Mouse (Mus musculus) c-Kit-positive CD71-positive TER-119-negative erythroid progenitor cells, embryonic 14.5 days (primary cell): ENCODE measurements at regions not wholly inside any gene's neighbourhood (a gene's known extent, or its start where the extent isn't known, plus 50 kb on each side); places are given as distances from the start of the nearest gene placed in this dataset.

Source experiments
- DNase-seq: peaks from one replicate; pipeline ENCODE4 v3.0.0-alpha.2; 2013; ENCODE audit warnings: low read depth

GRCm38 (mm10) chr2:137705724-137706422 is 550.5 kb upstream of the Btbd3 start:
- DNase-seq, result no peak

DNA sequence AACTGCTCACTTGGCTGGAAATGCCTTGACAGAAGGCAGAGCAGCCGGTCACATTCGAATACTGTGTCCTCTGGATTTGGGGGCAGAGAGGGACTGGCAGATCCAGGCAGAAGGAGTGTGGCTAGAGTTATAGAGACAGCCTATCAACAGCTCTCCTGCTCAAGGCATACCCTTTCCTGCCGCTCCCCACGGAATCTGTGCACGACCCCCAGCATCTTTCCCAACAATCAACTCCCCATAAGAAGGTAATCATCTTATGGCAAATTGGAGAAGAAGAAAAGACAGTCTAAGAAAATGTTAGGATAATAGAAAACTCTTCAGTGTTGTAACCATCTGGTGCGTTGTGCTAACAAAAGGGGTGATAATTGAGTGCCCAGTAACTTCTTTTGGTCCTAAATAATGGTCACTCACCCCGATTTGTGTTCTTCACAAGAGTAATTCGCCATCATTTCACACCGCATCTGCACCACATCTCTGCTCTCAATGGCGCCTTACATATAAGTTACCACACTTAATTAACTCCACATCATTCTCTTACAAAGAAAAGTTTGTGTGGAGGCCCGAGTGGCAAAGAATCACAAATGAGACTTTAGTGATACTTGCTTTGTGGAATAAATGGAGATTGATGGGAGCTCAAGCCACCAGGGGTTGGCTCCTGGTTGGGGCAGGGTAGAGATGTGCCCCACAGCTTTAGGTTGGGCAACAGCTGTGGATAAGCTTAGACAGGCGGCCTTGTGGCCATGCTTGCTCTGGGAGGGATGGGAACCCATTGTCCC is 551.2 kb upstream of the Btbd3 start:
- DNase-seq, result no peak

DNA sequence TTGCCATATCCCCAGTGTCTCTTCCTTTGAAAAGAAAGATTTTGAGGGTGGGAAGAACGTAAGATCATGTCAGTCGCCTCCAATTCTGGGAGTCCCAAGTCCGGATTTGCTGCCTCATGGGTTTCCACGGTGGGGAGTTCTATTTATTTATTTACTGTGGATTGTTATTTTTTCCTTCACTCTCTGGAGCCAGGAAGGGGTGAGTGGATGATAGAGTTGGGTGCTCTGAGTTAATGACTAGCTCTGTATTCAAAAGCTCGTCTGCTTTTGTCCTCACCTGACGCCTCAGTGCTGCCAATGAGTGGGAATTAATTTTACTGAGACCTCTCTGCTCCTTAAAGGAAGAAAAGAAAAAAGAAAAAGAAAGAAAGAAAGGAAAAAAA is 551.8 kb upstream of the Btbd3 start:
- DNase-seq, result no peak

- no peak for DNase-seq
Measured at GRCm38 (mm10) chr2:137704051-137704450, 552.3 kb upstream of the Btbd3 start.

DNA sequence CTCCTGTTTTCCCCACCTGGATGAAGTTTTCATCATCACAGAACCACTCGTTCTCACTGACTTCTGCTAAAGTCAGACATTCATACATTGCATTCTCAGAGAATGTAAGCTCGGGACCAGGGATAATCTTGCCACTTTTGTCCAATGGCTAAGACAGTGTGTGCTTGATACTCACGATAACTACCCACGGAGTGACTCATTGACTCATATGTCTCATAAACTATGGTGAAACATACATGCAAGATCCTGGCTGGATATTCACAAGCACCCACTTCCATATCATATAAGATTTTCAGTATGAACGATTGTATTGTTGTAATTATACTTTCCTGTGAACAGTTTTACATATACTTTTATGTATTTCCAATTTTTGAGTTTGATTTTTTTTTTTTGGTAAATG is 560.5 kb upstream of the Btbd3 start:
- DNase-seq, result no peak

DNA sequence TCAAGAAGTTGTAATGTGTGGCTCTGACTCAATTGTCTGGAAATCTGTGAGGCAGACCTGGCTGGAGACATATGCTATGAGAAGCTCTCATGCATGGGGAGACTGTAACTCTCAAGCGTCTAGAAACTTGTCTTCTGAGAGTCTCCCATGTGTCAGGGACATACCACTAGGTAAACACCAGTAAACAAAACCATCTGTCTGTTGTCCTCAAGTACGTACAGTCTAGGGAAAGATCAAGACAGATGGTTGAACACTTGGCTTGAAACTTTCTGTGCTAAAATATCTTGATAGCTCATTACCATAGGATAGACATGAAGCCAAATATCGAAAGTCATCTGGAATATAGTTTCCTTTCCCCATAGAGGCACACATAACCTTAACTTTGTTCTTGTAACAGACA is 562.3 kb upstream of the Btbd3 start:
- DNase-seq, result no peak

DNA sequence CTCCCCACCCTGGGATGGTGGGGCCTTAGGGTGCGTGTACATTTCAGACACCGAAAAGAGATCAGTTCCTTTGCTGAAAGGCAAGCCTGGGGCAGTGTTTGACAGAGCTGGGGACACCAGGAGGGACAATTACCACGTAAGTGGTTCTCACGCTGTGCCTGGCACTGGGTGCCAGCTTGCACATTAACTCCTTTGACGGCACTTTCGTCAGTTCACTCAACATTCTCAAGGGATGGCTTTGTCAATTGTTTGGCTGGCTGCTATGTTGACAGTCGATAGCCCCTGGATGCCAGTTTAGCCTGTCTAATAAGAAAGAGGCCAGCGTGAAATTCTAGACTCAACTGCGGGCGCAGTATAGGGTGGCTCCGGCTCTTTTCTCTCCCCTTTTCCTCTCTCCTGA is 569.2 kb upstream of the Btbd3 start:
- no peak for DNase-seq

DNA sequence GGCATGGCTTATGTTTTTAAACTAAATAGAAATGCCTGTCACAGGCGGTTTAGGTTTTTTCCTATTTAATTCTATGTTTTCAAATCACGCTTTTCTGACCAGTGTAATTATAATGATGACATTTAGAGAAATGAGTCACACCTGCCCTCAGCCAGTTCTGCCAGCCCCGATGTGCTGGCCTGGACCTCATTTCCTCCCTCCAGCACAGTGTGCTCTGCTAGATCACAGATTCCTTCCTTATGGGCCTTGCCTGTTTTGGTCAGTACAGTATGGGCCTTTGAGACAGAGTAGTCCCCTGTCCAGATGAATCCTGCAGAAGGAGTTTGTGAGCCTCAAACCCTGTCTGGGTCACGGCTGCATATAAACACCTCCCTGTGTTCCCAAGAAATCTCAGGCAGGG is 569.6 kb upstream of the Btbd3 start:
- DNase-seq, result no peak

- DNase-seq, result no peak
Measured at GRCm38 (mm10) chr2:137681762-137682161, 565.3 kb upstream of the Jag1 start.

GRCm38 (mm10) chr2:137663171-137663570 is 546.7 kb upstream of the Jag1 start:
- no peak for DNase-seq

- no peak for DNase-seq
Measured at GRCm38 (mm10) chr2:137662216-137662615, 545.8 kb upstream of the Jag1 start.

GRCm38 (mm10) chr2:137660449-137660848 is 544.0 kb upstream of the Jag1 start:
- DNase-seq, result no peak

GRCm38 (mm10) chr2:137654296-137654695 is 537.9 kb upstream of the Jag1 start:
- DNase-seq, result no peak

DNA sequence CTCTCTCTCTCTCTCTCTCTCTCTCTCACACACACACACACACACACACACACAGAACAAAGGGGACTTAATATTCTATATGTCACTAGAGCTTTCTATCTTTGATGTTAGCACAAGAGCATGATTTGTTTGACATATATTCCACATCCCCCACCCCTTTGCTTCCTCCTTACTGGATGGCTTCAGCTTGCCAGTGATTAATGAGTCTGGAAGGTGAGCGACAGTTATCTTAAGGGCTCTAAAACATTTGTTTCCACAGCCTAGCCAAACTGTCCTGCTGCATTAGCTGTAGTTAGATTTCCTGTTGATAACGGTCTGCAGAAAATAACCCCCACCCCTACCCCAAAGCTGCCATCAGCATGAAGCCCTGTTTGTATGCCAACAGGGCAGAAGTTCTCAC is 527.7 kb upstream of the Jag1 start:
- DNase-seq, result no peak

DNA sequence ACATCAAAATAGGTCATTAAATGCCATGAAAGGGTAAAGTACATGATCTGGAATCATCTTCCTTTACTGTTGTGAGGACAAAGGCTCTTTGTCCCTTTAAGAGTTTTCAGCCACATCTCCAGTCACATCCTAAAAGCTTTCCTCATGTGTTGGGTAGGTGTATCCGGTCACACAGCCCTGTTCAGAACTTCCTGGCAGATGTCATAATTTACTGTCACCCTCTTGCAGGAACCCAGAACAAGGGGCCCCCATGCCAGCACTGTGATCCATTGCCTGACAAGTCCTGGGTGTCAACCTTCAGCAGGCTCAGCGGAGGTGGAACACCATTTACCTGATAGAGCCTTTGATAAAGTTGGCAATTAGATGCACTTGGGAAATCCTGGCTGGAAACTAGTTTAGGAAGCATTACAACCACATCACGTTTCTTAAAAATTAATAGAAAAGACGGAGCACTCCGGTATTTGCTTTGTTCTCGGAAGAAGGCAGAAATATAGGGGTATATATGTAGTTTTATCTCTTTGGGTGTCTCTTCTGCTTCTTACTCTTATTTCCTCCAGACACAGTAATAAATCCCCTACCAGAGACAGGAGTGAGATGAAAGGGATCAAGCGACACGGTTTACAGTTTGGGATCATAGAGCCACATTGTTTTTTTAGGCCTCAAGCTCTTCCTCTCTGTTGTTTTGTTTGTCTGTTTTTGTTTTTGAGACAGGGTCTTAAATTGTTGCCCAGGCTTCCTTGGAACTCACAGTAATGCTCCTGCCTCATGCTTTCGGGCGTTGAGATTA is 527.0 kb upstream of the Jag1 start:
- DNase-seq, result no peak

DNA sequence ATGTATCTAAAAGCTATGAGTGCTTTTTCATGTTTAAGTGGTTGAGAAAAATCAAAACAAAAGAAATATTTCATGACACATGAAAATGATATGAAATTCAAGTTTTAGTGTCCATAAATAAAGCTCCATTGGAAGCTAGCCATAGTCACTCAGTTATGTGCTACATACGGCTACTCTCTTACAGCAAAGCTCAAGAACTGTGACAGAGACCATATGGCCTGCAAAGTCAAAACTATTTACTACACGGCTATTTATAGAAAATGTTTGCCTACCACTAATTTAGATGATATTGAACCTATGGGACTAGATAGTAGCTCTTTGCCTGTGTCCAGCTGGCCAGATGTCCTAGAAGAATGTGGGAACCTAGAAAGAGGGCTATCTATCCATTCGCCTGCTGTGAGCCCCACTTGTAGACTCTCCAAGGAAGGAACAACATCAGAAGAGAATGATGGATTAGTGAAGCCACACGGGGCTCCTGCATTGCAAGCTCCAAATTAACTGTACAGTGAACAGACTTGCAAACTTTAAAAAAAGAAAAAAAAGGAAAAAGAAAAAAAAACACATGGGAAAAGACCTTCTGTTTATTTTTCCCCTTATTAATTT is 518.7 kb upstream of the Jag1 start:
- DNase-seq, result no peak

DNA sequence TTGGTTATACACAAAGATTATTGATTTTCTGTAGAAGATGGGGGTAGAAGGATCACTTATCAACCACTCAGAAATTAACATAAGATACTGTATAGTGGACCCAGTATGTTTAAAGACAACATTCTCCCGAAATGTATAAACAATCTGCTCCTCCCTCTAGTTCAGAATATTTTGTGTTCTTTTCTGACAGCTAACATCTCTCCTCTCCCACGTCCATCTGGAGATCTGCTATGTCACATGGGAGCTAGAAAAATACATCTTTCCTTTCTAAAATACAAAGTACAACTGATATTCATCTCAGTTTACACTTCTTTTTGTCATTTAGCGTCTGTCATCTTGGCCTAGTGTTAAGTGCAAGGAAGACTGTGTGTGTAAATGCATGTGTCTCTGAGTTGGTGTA is 500.2 kb upstream of the Jag1 start:
- DNase-seq, result no peak

DNA sequence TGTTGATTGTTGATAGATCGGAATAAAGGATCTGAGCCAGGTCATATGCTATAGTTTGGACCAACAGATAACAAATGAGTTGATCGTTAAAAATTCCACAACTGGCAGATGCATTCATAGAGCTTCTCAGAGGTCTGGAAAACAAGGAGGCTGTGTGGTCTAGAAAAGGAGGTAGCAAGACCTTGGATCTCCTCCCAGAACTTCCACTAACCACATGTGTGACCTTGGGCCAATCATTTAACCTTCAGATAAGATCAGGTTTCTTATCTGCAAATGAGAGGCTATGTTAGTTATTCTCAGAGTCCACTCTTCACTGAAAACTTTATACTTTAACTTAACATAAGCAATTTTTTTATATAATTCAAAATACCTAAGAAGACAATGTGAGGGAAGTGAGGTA is 497.3 kb upstream of the Jag1 start:
- DNase-seq, result no peak

- DNase-seq, result no peak
Measured at GRCm38 (mm10) chr2:137608506-137608905, 492.1 kb upstream of the Jag1 start.

GRCm38 (mm10) chr2:137598136-137598535 is 481.7 kb upstream of the Jag1 start:
- DNase-seq, result no peak

- no peak for DNase-seq
Measured at GRCm38 (mm10) chr2:137594509-137594908, 478.1 kb upstream of the Jag1 start.

- DNase-seq, result no peak
Measured at GRCm38 (mm10) chr2:137591551-137591950, 475.1 kb upstream of the Jag1 start.

DNA sequence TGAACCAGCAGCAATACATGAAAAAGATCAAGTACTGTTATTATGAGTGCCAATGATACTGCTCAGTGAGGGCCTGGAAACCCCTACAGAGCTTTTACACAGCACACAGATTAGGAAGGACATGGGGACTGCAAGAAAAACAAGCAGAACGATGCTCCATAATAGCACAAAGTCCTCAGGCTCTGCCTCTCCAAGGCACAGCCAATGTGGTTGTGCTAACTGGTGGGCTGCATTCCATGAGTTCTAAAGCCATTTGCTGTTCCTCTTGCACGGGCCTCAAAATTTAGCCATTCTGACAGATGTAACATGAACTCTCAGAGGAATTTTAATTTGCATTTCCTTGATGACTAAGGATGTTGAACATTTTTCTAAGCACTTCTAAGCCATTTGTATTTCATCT is 465.0 kb upstream of the Jag1 start:
- DNase-seq, result no peak
